In the genomic region with DNA sequence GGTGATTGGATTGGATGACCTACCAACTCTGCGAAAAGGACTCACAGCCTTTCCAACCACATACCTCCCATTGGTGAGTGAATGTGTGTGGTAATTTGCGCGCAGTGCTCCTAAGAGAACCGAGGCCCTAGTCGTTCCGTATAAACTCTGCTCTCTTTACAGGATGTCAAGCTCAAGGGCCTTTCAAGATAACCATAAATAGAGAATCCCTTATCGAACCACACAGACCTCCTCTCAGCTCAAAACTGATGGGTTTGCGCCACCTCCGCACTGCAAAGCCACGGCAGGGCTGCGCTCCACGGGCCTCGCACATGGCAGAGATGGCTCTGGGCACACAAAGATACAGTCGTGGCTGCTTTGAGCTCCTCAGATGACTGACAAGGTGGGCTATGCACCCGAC, we compare ENCODE assay signal across 26 mouse cellular contexts.
DNase-seq lines count a peak whose midpoint lies in the region; ATAC-seq lines count a peak whose summit lies in the region.
"Had no signal": no experiment of that assay in that cellular context is flagged by ENCODE, and none has a peak within 500 bp of the region (broad histone marks: within the 10 kb centered on the region; RNA-seq: fewer than 3 reads in every experiment).

No protein-coding gene starts in this region.

- H3K4me1 ChIP-seq in heart, embryonic 10.5 days: no peaks in the 10 kb centered on the region
- no peaks in the 10 kb centered on the region for H3K4me1 ChIP-seq in heart, embryonic 16.5 days (ENCODE audit: control insufficient read depth, insufficient read depth, low read length)
- no peaks in the 10 kb centered on the region for H3K4me1 ChIP-seq in liver, embryonic 13.5 days (replicated peaks)
- H3K4me1 ChIP-seq: embryonic facial prominence, embryonic 13.5 days; forebrain, embryonic 12.5 days; hindbrain, embryonic 12.5 days; limb, embryonic 13.5 days; midbrain, embryonic 12.5 days; neural tube, embryonic 12.5 days had no signal

- H3K4me2 ChIP-seq in heart, embryonic 16.5 days (ENCODE audit: low read depth, low read length): peak overlapping the region; percentile 22; the same call in 1 of the 2 replicates
- no peak overlapping the region for H3K4me2 ChIP-seq in liver, embryonic 13.5 days
- H3K4me2 ChIP-seq: embryonic facial prominence, embryonic 13.5 days; forebrain, embryonic 12.5 days; hindbrain, embryonic 12.5 days; limb, embryonic 13.5 days; midbrain, embryonic 12.5 days; neural tube, embryonic 12.5 days had no signal

- no peaks in the 10 kb centered on the region for H3K9me3 ChIP-seq in heart, embryonic 10.5 days
- H3K9me3 ChIP-seq in heart, embryonic 16.5 days (replicated peaks; ENCODE audit: control insufficient read depth, low read length): no peaks in the 10 kb centered on the region
- no peaks in the 10 kb centered on the region for H3K9me3 ChIP-seq in liver, embryonic 13.5 days (replicated peaks)
- H3K9me3 ChIP-seq: embryonic facial prominence, embryonic 13.5 days; forebrain, embryonic 12.5 days; G1E; hindbrain, embryonic 12.5 days; limb, embryonic 13.5 days; midbrain, embryonic 12.5 days; neural tube, embryonic 12.5 days had no signal

- H3K36me3 ChIP-seq in heart, embryonic 10.5 days: no peaks in the 10 kb centered on the region
- H3K36me3 ChIP-seq in heart, embryonic 16.5 days (ENCODE audit: control insufficient read depth, insufficient read depth): no peaks in the 10 kb centered on the region
- no peaks in the 10 kb centered on the region for H3K36me3 ChIP-seq in liver, embryonic 13.5 days
- H3K36me3 ChIP-seq: embryonic facial prominence, embryonic 13.5 days; forebrain, embryonic 12.5 days; G1E; hindbrain, embryonic 12.5 days; limb, embryonic 13.5 days; midbrain, embryonic 12.5 days; neural tube, embryonic 12.5 days had no signal

- WGBS in heart, embryonic 10.5 days: 57% methylated on average over 15 of the region's 15 CpGs
- 43% methylated on average over 15 of the region's 15 CpGs for WGBS in heart, embryonic 16.5 days
- WGBS in liver, embryonic 13.5 days (ENCODE audit: insufficient replicate concordance): 60% methylated on average over 15 of the region's 15 CpGs

- no peaks in the 10 kb centered on the region for H3K27me3 ChIP-seq in heart, embryonic 10.5 days (ENCODE audit: insufficient read depth, poor library complexity, severe bottlenecking)
- no peaks in the 10 kb centered on the region for H3K27me3 ChIP-seq in heart, embryonic 16.5 days (ENCODE audit: control insufficient read depth, insufficient read depth, low read length)
- H3K27me3 ChIP-seq in liver, embryonic 13.5 days: no peaks in the 10 kb centered on the region
- H3K27me3 ChIP-seq: embryonic facial prominence, embryonic 13.5 days; forebrain, embryonic 12.5 days; hindbrain, embryonic 12.5 days; limb, embryonic 13.5 days; midbrain, embryonic 12.5 days; neural tube, embryonic 12.5 days had no signal

- H3K27ac ChIP-seq in heart, embryonic 10.5 days: no peak overlapping the region
- H3K27ac ChIP-seq in heart, embryonic 16.5 days (ENCODE audit: low read length): no peak overlapping the region
- H3K27ac ChIP-seq in liver, embryonic 13.5 days: no peak overlapping the region
- H3K27ac ChIP-seq: embryonic facial prominence, embryonic 13.5 days; forebrain, embryonic 12.5 days; hindbrain, embryonic 12.5 days; layer of hippocampus, adult 2 months; limb, embryonic 13.5 days; midbrain, embryonic 12.5 days; neural tube, embryonic 12.5 days had no signal

- H3K4me3 ChIP-seq in heart, embryonic 10.5 days: peak overlapping the region; percentile 12
- no peak overlapping the region for H3K4me3 ChIP-seq in heart, embryonic 16.5 days (ENCODE audit: low read length)
- no peak overlapping the region for H3K4me3 ChIP-seq in liver, embryonic 13.5 days (replicated peaks)
- H3K4me3 ChIP-seq: embryonic facial prominence, embryonic 13.5 days; erythroblast, embryonic 14.5 days; forebrain, embryonic 12.5 days; hindbrain, embryonic 12.5 days; layer of hippocampus, adult 2 months; limb, embryonic 13.5 days; midbrain, embryonic 12.5 days; neural tube, embryonic 12.5 days had no signal

- ATAC-seq in heart, embryonic 16.5 days (replicated peaks; ENCODE audit: extremely low read depth, insufficient read depth, low FRiP score): no peak
- ATAC-seq in liver, embryonic 13.5 days (ENCODE audit: low read depth): 0 out of 2 replicates have a peak, but pooled peaks have one; percentile 10
- ATAC-seq: intestine, postnatal 0 days had no signal

- H3K9ac ChIP-seq in heart, embryonic 16.5 days (ENCODE audit: low read length): no peak overlapping the region
- H3K9ac ChIP-seq in liver, embryonic 13.5 days: no peak overlapping the region
- H3K9ac ChIP-seq: embryonic facial prominence, embryonic 13.5 days; forebrain, embryonic 12.5 days; hindbrain, embryonic 12.5 days; limb, embryonic 13.5 days; midbrain, embryonic 12.5 days; neural tube, embryonic 12.5 days had no signal

- DNase-seq in heart, embryonic 10.5 days (ENCODE audit: low spot score): no peak
- DNase-seq in heart, postnatal 4 days: no peak
- DNase-seq in heart, postnatal 14 days: no peak
- peak; percentile 3 for DNase-seq in ES-CJ7 (ENCODE audit: low read depth, low spot score)
- DNase-seq in liver, embryonic 13.5 days: no peak
- no peak for DNase-seq in left cerebral cortex, adult 8-10 months (ENCODE audit: low spot score in 2 of 2)
- DNase-seq: adrenal gland, postnatal 14 days; cerebellum, adult 8-10 months; cerebellum, postnatal 36 days; embryo, embryonic 11 days; kidney, postnatal 25 days; layer of hippocampus, postnatal 36 days; lung, adult 18-20 months; lung, postnatal 10 days; right cerebral cortex, postnatal 14 days had no signal

- intact Hi-C loops in heart, postnatal 14 days (cut with DNase I): no loop called here
